Mouse (Mus musculus) CH12.LX (cell line): ENCODE data around the gene Cym.

ENCODE experiments used
- BHLHE40 ChIP-seq: IDR thresholded peaks from 2 replicates; pipeline ENCODE4 v1.6.1; 2011; ENCODE audit warnings: mild to moderate bottlenecking, low read depth, low read length, improper control_type of control experiment
- ELF1 ChIP-seq: IDR thresholded peaks from 2 replicates; pipeline ENCODE4 v1.6.1; 2014; ENCODE audit warnings: low read depth, mild to moderate bottlenecking, inconsistent platforms, low read length, improper control_type of control experiment
- EP300 ChIP-seq: IDR thresholded peaks from 2 replicates; pipeline ENCODE4 v1.6.1; 2011; ENCODE audit warnings: low read length, improper control_type of control experiment
- JUN ChIP-seq: IDR thresholded peaks from 2 replicates; pipeline ENCODE4 v1.6.1; 2011; ENCODE audit warnings: low read depth, mild to moderate bottlenecking, low read length, improper control_type of control experiment, moderate library complexity; ENCODE audit not compliant: insufficient read depth
- KAT2A ChIP-seq: IDR thresholded peaks from 2 replicates; pipeline ENCODE4 v1.6.1; 2012; ENCODE audit warnings: low read length, improper control_type of control experiment, inconsistent platforms; ENCODE audit not compliant: insufficient replicate concordance
- MAX ChIP-seq: IDR thresholded peaks from 2 replicates; pipeline ENCODE4 v1.6.1; 2011; ENCODE audit warnings: low read length, improper control_type of control experiment
- POLR2A ChIP-seq: IDR thresholded peaks from 2 replicates; pipeline ENCODE4 v1.6.1; 2011; ENCODE audit warnings: low read depth, mild to moderate bottlenecking, improper control_type of control experiment, low read length
- USF2 ChIP-seq: conservative IDR thresholded peaks from 2 replicates; pipeline ENCODE4 v1.6.1; 2011; ENCODE audit warnings: low read depth, low read length, improper control_type of control experiment

- no peak for TF ChIP-seq JUN
- TF ChIP-seq MAX = no peak
- TF ChIP-seq EP300 = no peak
- TF ChIP-seq ELF1 = no peak
- no peak for TF ChIP-seq KAT2A
- no peak for TF ChIP-seq BHLHE40
- no peak for TF ChIP-seq USF2
- no peak for TF ChIP-seq POLR2A
These were observed 34.5 kb downstream of the Cym start for GRCm38 (mm10) chr3:107187022-107187421.
